Mouse (Mus musculus) ES-Bruce4 (cell line): ENCODE data around the gene Ush2a.

Experiments used
- CTCF ChIP-seq: IDR thresholded peaks from one replicate; pipeline ENCODE4 v1.8.1; 2011; ENCODE audit warnings: low read depth, low read length
- EP300 ChIP-seq: IDR thresholded peaks from 2 replicates; pipeline ENCODE4 v1.6.1; 2011; ENCODE audit warnings: low read depth, low read length; ENCODE audit not compliant: insufficient read depth
- POLR2A ChIP-seq: IDR thresholded peaks from one replicate; pipeline ENCODE4 v1.8.1; 2011; ENCODE audit warnings: low read length; ENCODE audit not compliant: insufficient read depth

DNA sequence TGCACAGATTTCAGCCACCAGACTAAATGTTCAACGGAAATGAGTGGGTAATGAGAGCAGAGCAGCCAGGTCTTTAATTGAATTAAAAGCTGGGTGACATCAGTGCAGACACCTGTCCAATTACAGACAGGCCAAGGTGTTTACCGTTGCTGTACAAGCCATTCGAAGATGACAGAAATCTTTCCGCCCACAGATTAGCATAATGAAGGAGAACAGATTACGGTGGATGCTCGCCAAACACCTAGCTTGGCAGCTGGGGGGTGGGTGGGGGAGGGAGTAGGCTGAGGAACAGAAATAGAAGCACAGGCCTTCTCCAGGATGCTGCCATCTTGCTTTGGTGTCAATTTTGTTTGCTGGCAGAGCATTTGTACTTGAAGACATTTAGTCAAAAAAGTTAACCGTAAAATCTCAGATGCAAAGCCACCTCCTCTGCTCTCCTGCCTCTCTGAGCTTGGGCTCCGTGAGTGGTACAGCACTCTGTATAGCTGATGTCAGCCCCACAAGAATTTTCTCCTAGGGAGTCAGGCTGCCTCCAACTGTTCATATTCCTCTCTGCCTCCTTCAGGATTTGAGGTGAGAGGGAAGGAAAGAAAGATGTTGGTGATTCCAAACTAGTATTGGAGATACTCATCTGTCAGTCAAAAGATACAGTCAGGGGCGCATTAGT is 306.6 kb downstream of the Ush2a start:
- TF ChIP-seq CTCF (no peak), EP300 (no peak), POLR2A (no peak)
